Mouse (Mus musculus): ENCODE data around the gene Gm21719.
"Not testable (repeated sequence)": the region's sequence is repeated elsewhere in the genome, so short reads cannot be mapped to it uniquely, and the experiment has no call there.

The Gm21719 gene

GRCm38 (mm10) chrY:6682772-6683171 is at the start of gene Gm21719:
Gene Gm21719 (minus strand): TSS chrY:6682872.
- TF ChIP-seq GATA4 (IDR thresholded peaks at IDR 0.05; ENCODE audit: insufficient replicate concordance, low read length): not testable (repeated sequence)
